Mouse (Mus musculus) ES-E14 (cell line): ENCODE measurements around the gene Fopnl. TPM values are rescaled to one million over a fixed set of nuclear protein-coding genes. Genes with fewer than 3 reads are reported as not detected.

Source experiments
- DNase-seq: peaks from one replicate; pipeline ENCODE4 v3.0.0-alpha.2; 2013; ENCODE audit warnings: low read depth, low spot score
- H3K27ac ChIP-seq: 2 replicates; pipeline ENCODE4 v1.5.1; 2012; ENCODE audit warnings: low read depth, mild to moderate bottlenecking, low read length, moderate library complexity, mixed read lengths; ENCODE audit not compliant: poor library complexity, insufficient read depth, severe bottlenecking
- H3K36me3 ChIP-seq: 2 replicates; pipeline ENCODE4 v1.6.1; 2012; ENCODE audit warnings: mild to moderate bottlenecking, low read length, moderate library complexity, mixed read lengths; ENCODE audit not compliant: control insufficient read depth, poor library complexity, insufficient read depth, severe bottlenecking
- H3K4me1 ChIP-seq, 2 experiments: fragments of 150-350 bp in 1 of 2; sonication (generic) in 1 of 2; 2 replicates each; pipeline ENCODE4 v1.6.1; 2012; ENCODE audit warnings: low read length in 2 of 2, mild to moderate bottlenecking in 1 of 2, mixed read lengths in 1 of 2; ENCODE audit not compliant: control insufficient read depth in 2 of 2, insufficient read depth in 2 of 2, poor library complexity in 1 of 2
- H3K4me3 ChIP-seq, 2 experiments: fragments of 150-350 bp in 1 of 2; sonication (generic) in 1 of 2; 2 replicates each; pipeline ENCODE4 v1.5.1; 2012; ENCODE audit warnings: low read length in 2 of 2, low read depth in 1 of 2, mild to moderate bottlenecking in 1 of 2, mixed read lengths in 1 of 2; ENCODE audit not compliant: insufficient read depth in 1 of 2, poor library complexity in 1 of 2, severe bottlenecking in 1 of 2
- H3K9ac ChIP-seq: 2 replicates; pipeline ENCODE4 v1.6.1; 2012; ENCODE audit warnings: low read depth, mild to moderate bottlenecking, low read length, mixed read lengths; ENCODE audit not compliant: poor library complexity, insufficient read depth, severe bottlenecking
- H3K9me3 ChIP-seq: fragments of 150-350 bp; sonication (generic); 2 replicates; pipeline ENCODE4 v1.6.1; 2012; ENCODE audit warnings: low read depth, mild to moderate bottlenecking, low read length; ENCODE audit not compliant: control insufficient read depth, insufficient read depth
- CHD2 ChIP-seq: IDR thresholded peaks from 2 replicates; pipeline ENCODE4 v1.6.1; 2014; ENCODE audit warnings: mild to moderate bottlenecking, low read depth, low read length, inconsistent platforms
- HCFC1 ChIP-seq: IDR thresholded peaks from 2 replicates; pipeline ENCODE4 v1.6.1; 2012; ENCODE audit warnings: low read length, inconsistent platforms, borderline replicate concordance; ENCODE audit not compliant: insufficient read depth
- MAFK ChIP-seq: IDR thresholded peaks from 2 replicates; pipeline ENCODE4 v1.6.1; 2014; ENCODE audit warnings: mild to moderate bottlenecking, low read depth, low read length, inconsistent platforms; ENCODE audit not compliant: insufficient read depth
- ZC3H11A ChIP-seq: IDR thresholded peaks from 2 replicates; pipeline ENCODE4 v1.6.1; 2012; ENCODE audit warnings: low read depth, mild to moderate bottlenecking, inconsistent platforms, low read length, borderline replicate concordance
- ZNF384 ChIP-seq: IDR thresholded peaks from 2 replicates; pipeline ENCODE4 v1.6.1; 2012; ENCODE audit warnings: low read depth, low read length, inconsistent platforms
- in situ Hi-C, 2 experiments: fragments of 600-800 bp; cut with MboI; formaldehyde crosslinking; loops; one replicate each; pipeline ENCODE4 v1.15.1; 2025; ENCODE audit warnings: low sequenced_read_pairs in 2 of 2, inconsistent platforms in 1 of 2; ENCODE audit not compliant: unreplicated experiment in 2 of 2
- total RNA-seq: library from RNA; depleted of rRNA; stranded (reverse); fragments of 300-350 nt; gene quantifications from 2 replicates; pipeline ENCODE4 v1.2.3, GENCODE M21; 2012; rRNA removed

Fopnl gene
- total RNA-seq = 17.7 and 22.1 TPM in 2 replicates

DNA sequence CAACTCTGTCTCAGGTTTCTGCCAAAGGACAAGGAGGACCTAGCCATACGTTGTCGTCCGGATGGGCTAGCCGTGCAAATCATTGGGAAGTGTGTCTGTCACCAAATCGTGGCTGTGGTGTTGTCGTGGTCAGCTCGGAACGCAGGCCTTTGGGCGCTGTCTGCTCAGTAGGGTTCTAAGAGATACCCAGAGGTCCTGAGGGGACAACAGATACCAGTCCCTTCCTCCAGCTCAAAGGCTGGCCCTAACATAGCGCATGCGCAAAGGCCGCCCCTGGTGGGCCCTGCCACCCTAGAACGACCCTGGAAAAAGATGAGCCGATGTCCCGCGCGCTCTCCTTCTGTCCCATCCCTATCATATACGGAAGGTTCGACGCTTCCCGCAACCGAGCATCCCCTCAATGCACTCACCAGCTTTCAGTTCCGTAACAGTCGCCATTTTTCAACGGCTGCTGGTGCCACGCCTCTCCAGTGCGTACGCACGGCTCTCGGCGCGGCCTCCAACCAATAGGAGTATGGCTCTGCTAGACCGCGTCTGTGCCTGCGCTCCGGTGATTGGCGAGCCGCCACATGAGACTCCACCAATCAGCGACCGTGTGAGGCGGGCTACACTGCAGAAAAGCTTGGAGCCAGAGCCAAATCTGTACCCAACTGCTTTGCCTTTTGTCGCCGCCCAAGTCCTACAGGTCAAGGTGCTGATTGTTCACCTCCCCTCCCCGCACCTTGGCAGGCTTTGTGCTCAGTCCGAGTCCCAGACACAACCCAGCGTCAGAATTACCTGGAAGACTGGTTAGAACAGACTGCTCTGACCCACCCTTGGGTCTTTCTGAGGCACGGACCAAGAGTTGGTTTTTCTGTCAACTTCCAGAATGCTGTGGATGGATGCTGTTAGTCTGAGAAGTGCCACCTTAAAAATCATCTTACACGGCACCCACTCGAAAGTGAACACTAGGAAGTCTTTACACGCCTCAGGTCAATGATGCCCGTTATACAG, at the start of gene Fopnl:
Fopnl (minus strand) TSS at position 522 of the 993 bp plus-strand sequence.
- TF ChIP-seq CHD2 (0 out of 2 replicates have a peak, but pooled peaks have one; percentile 37), HCFC1 (peak; percentile 41; the same call in 1 of the 2 replicates), MAFK (no peak)
- no peaks in the 10 kb centered on the region; the same call in 1 of the 2 replicates for H3K36me3 ChIP-seq
- H3K9ac ChIP-seq = peak within 1 kb of the TSS; percentile 95
- no peaks in the 10 kb centered on the region for H3K4me1 ChIP-seq
- peak within 1 kb of the TSS; percentile 86 to 93 for H3K4me3 ChIP-seq
- DNase-seq = peak; percentile 91
- H3K27ac ChIP-seq = peak within 1 kb of the TSS; percentile 57; the same call in 1 of the 2 replicates
- in situ Hi-C loops = no loop called here
- H3K9me3 ChIP-seq = no peaks in the 10 kb centered on the region

DNA sequence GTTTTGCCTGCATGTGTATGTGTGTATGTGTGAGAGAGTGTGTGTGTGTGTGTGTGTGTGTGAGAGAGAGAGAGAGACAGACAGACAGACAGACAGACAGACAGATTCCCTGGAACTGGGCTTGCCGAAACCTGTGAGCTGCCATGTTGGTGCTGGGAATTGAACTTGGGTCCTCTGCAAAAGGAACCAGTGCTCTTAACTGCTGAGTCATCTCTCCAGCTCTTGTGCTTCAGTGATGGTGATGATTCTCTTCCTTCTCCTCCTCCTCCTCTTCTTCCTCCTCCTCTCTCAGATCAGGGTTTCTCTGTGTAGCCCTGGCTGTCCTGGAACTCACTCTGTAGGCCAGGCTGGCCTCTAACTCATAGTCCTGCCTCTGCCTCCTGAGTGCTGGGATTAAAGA, 48.8 kb upstream of the Fopnl start:
- no peak overlapping the region for H3K4me3 ChIP-seq
- TF ChIP-seq ZNF384 = no peak
- no peak for TF ChIP-seq ZC3H11A
- TF ChIP-seq HCFC1 = no peak
- peak; percentile 32; the same call in 1 of the 2 replicates for TF ChIP-seq MAFK
- H3K27ac ChIP-seq = 0 out of 2 replicates have a peak overlapping the region, but pooled peaks have one; percentile 47
- in situ Hi-C loops = no loop called here
- H3K9ac ChIP-seq = no peak overlapping the region
- peaks cover 7 to 16% of the 10 kb centered on the region in 2 experiments; a peak in 2 of 4 replicates for H3K4me1 ChIP-seq
- H3K9me3 ChIP-seq = no peaks in the 10 kb centered on the region
- no peak for DNase-seq
- no peaks in the 10 kb centered on the region for H3K36me3 ChIP-seq

DNA sequence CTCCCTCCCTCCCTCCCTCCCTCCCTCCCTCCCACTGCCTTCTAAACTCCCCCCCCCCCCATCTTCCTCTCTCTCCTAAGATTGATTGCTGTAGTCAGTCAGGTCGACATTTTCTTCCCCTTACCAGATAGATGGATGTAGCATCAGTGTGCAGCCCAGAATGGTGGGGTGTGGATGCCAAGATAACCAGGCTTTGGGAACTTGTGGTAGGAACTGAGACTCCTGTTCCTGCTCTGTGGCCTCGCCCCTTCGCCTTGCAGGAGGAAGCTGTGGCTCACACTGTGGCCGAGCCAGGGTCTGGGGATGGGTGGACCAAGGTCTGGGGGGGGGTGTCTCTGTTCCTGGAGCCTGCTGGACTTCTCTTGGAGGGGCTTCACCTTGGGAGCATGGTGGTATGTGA, 48.3 kb upstream of the Fopnl start:
- TF ChIP-seq ZNF384 (no peak), ZC3H11A (no peak), MAFK (no peak), CHD2 (no peak), HCFC1 (no peak)
- Histone ChIP-seq H3K9me3 (no peaks in the 10 kb centered on the region), H3K27ac (0 out of 2 replicates have a peak overlapping the region, but pooled peaks have one; percentile 47), H3K4me1 (peaks cover 7 to 13% of the 10 kb centered on the region in 2 experiments; a peak in 2 of 4 replicates), H3K36me3 (no peaks in the 10 kb centered on the region), H3K4me3 (no peak overlapping the region), H3K9ac (no peak overlapping the region)
- in situ Hi-C loops = no loop called here
- DNase-seq = no peak

DNA sequence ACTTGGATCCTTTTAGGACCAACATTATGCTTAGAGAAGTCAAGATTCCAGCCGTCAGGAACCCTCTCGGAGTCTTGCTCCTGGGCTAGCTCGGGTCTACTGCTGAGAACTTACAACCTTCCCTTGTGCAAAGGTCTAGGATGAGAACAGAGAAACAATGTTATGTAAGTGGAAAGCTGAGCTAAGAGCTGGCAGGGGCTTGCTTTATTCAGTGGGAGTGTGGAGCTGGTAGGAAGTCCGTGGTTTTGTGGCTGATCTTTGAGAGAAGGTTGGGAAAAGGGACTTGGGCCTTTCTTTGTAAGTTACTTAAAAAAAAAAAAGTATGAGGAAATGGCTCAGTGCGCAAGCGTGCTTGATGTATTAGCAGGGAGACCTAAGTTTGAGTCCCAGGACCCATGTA, 46.9 kb upstream of the Fopnl start:
- H3K9ac ChIP-seq = no peak overlapping the region
- H3K36me3 ChIP-seq = no peaks in the 10 kb centered on the region
- no peak overlapping the region for H3K4me3 ChIP-seq
- H3K27ac ChIP-seq = no peak overlapping the region
- no peaks in the 10 kb centered on the region for H3K9me3 ChIP-seq
- no peak for DNase-seq
- TF ChIP-seq MAFK (no peak), ZC3H11A (no peak), HCFC1 (no peak), ZNF384 (no peak), CHD2 (no peak)
- peaks cover 3 to 10% of the 10 kb centered on the region in 2 experiments; a peak in 2 of 4 replicates for H3K4me1 ChIP-seq
- in situ Hi-C loops = no loop called here
